Mouse (Mus musculus): ENCODE data around the gene Itsn1.

DNA sequence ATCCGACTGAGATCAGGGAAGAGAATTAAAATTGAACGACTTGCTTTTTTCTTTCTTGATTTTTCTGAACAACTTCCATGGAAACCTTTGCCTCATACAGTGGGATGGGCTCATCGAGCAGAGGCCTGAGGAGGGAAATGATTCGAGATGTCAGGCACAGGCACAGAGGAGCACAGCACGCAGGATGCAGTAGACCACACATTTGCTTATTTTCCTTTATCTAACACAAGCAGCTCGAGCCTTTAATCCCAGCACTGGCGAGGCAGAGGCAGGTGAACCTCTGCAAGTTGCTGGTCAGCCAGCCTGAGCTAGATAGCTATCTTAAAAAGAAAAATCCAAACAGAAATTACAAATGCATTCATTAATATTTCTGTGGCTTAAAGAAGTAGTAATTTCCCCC, 39.3 kb upstream of the Itsn1 start:
- TF ChIP-seq POLR2A (IDR thresholded peaks at IDR 0.05; ENCODE audit: borderline replicate concordance, extremely low read depth, low read depth, low read length) (no peak), CTCF (IDR thresholded peaks at IDR 0.05; ENCODE audit: insufficient read depth, low read length) (no peak)
